Mouse (Mus musculus) heart, embryonic 15.5 days (tissue): ENCODE measurements around the gene Vmn1r44. TPM values are rescaled to one million over a fixed set of nuclear protein-coding genes. Genes with fewer than 3 reads are reported as not detected.
"Not testable (repeated sequence)": the region's sequence is repeated elsewhere in the genome, so short reads cannot be mapped to it uniquely, and the experiment has no call there.

Experiments
- ATAC-seq: fragments of 200-750 bp; cut with Nextera tagmentation; replicated peaks from 2 replicates; pipeline ENCODE4 v1.8.0; 2017; ENCODE audit warnings: low read depth, moderate TSS enrichment; ENCODE audit not compliant: insufficient number of reproducible peaks, insufficient read depth, low FRiP score
- H3K27ac ChIP-seq: fragments of 300-500 bp; sonication (generic); 2 replicates; pipeline ENCODE4 v1.5.1; 2015; ENCODE audit warnings: mild to moderate bottlenecking, inconsistent platforms
- H3K27me3 ChIP-seq: fragments of 300-500 bp; sonication (generic); 2 replicates; pipeline ENCODE4 v1.6.1; 2015; ENCODE audit warnings: inconsistent platforms
- H3K36me3 ChIP-seq: fragments of 300-500 bp; sonication (generic); 2 replicates; pipeline ENCODE4 v1.6.1; 2015; ENCODE audit warnings: mild to moderate bottlenecking, inconsistent platforms
- H3K4me1 ChIP-seq: fragments of 300-500 bp; sonication (generic); replicated peaks from 2 replicates; pipeline ENCODE4 v1.6.1; 2015; ENCODE audit warnings: inconsistent platforms
- H3K4me2 ChIP-seq: fragments of 300-500 bp; sonication (generic); 2 replicates; pipeline ENCODE4 v1.6.1; 2015; ENCODE audit warnings: inconsistent platforms, mild to moderate bottlenecking, moderate library complexity
- H3K4me3 ChIP-seq: fragments of 300-500 bp; sonication (generic); 2 replicates; pipeline ENCODE4 v1.5.1; 2015; ENCODE audit warnings: mild to moderate bottlenecking, inconsistent platforms
- H3K9ac ChIP-seq: fragments of 300-500 bp; sonication (generic); 2 replicates; pipeline ENCODE4 v1.6.1; 2015; ENCODE audit warnings: mild to moderate bottlenecking, inconsistent platforms
- H3K9me3 ChIP-seq: fragments of 300-500 bp; sonication (generic); replicated peaks from 2 replicates; pipeline ENCODE4 v1.6.1; 2016; ENCODE audit warnings: inconsistent platforms
- WGBS: fragments of 180-500 bp; shearing (Covaris S2); methylation state at CpG from one replicate; pipeline ENCODE4 v1.1.7; 2015; ENCODE audit warnings: mixed read lengths; 5-methylcytosine and 5-hydroxymethylcytosine counted together
- polyA plus RNA-seq: library from polyadenylated mRNA; unstranded; fragments of >200 nt; fragmentation: Nextera tagmentation; extraction: Ambion mirVana; gene quantifications from 2 replicates; pipeline ENCODE4 v1.2.1, GENCODE M21; 2015

Vmn1r44 gene
- not detected in 2 replicates for polyA plus RNA-seq

GRCm38 (mm10) chr6:89883360-89883759 lies at the start of gene Vmn1r44:
Vmn1r44 (plus strand) TSS chr6:89883660.
- H3K4me1 ChIP-seq: no peaks in the 10 kb centered on the region
- no peak for ATAC-seq
- 67% methylated on average over 1 of the region's 1 CpGs for WGBS
- H3K9ac ChIP-seq: no peak within 1 kb of the TSS
- H3K36me3 ChIP-seq: no peaks in the 10 kb centered on the region
- H3K4me3 ChIP-seq: no peak within 1 kb of the TSS
- H3K27ac ChIP-seq: no peak within 1 kb of the TSS
- no peaks in the 10 kb centered on the region for H3K27me3 ChIP-seq
- H3K4me2 ChIP-seq: no peak within 1 kb of the TSS
- no peaks in the 10 kb centered on the region for H3K9me3 ChIP-seq

GRCm38 (mm10) chr6:89857552-89857951 lies 25.9 kb upstream of the Vmn1r44 start:
- no peaks in the 10 kb centered on the region for H3K36me3 ChIP-seq
- H3K9ac ChIP-seq: no peak overlapping the region
- H3K4me1 ChIP-seq: no peaks in the 10 kb centered on the region
- 67% methylated on average over 3 of the region's 3 CpGs for WGBS
- no peak overlapping the region for H3K4me2 ChIP-seq
- no peak for ATAC-seq
- H3K27me3 ChIP-seq: no peaks in the 10 kb centered on the region
- peaks cover 3% of the 10 kb centered on the region; the same call in 1 of the 2 replicates for H3K9me3 ChIP-seq
- no peak overlapping the region for H3K27ac ChIP-seq
- no peak overlapping the region for H3K4me3 ChIP-seq

GRCm38 (mm10) chr6:89859839-89860238 lies 23.6 kb upstream of the Vmn1r44 start:
- Histone ChIP-seq H3K36me3 (no peaks in the 10 kb centered on the region), H3K9ac (no peak overlapping the region), H3K9me3 (peaks cover 3% of the 10 kb centered on the region; the same call in 1 of the 2 replicates), H3K4me3 (no peak overlapping the region), H3K27ac (no peak overlapping the region), H3K27me3 (no peaks in the 10 kb centered on the region), H3K4me2 (no peak overlapping the region), H3K4me1 (no peaks in the 10 kb centered on the region)
- ATAC-seq: no peak
- 79% methylated on average over 2 of the region's 2 CpGs for WGBS

GRCm38 (mm10) chr6:89863792-89864191 lies 19.7 kb upstream of the Vmn1r44 start:
- Histone ChIP-seq H3K4me1 (no peaks in the 10 kb centered on the region), H3K9me3 (peaks cover 6% of the 10 kb centered on the region; the same call in 1 of the 2 replicates), H3K27me3 (no peaks in the 10 kb centered on the region), H3K9ac (no peak overlapping the region), H3K4me2 (no peak overlapping the region), H3K36me3 (no peaks in the 10 kb centered on the region), H3K4me3 (no peak overlapping the region), H3K27ac (no peak overlapping the region)
- no peak for ATAC-seq
- 58% methylated on average over 4 of the region's 4 CpGs for WGBS

GRCm38 (mm10) chr6:89867276-89867675 lies 16.2 kb upstream of the Vmn1r44 start:
- Histone ChIP-seq H3K9ac (no peak overlapping the region), H3K4me1 (no peaks in the 10 kb centered on the region), H3K27me3 (no peaks in the 10 kb centered on the region), H3K27ac (no peak overlapping the region), H3K36me3 (no peaks in the 10 kb centered on the region), H3K4me3 (no peak overlapping the region), H3K4me2 (no peak overlapping the region), H3K9me3 (0 out of 2 replicates have a peak, but pooled peaks cover 3% of the 10 kb centered on the region)
- no peak for ATAC-seq
- 75% methylated on average over 2 of the region's 2 CpGs for WGBS

- Histone ChIP-seq H3K27me3 (no peaks in the 10 kb centered on the region), H3K27ac (no peak overlapping the region), H3K9me3 (peaks cover 3% of the 10 kb centered on the region; the same call in 1 of the 2 replicates), H3K4me1 (no peaks in the 10 kb centered on the region), H3K4me2 (no peak overlapping the region), H3K36me3 (no peaks in the 10 kb centered on the region), H3K4me3 (no peak overlapping the region), H3K9ac (no peak overlapping the region)
- ATAC-seq: no peak
- WGBS: 87% methylated on average over 2 of the region's 2 CpGs
Measured at GRCm38 (mm10) chr6:89867976-89868375, 15.5 kb upstream of the Vmn1r44 start.

GRCm38 (mm10) chr6:89876313-89876712 lies 7.1 kb upstream of the Vmn1r44 start, which contains the start of the genes Vmn1r42 and Vmn1r43:
Vmn1r42 (minus strand) TSS chr6:89876413.
Vmn1r43 (minus strand) TSS chr6:89876413.
- not testable (repeated sequence) for H3K9ac ChIP-seq, H3K36me3 ChIP-seq, H3K4me3 ChIP-seq, ATAC-seq, H3K27ac ChIP-seq, H3K9me3 ChIP-seq, H3K4me1 ChIP-seq, H3K27me3 ChIP-seq, H3K4me2 ChIP-seq
- 74% methylated on average over 3 of the region's 3 CpGs for WGBS

GRCm38 (mm10) chr6:89876963-89877362 lies 6.5 kb upstream of the Vmn1r44 start:
- Histone ChIP-seq H3K9me3 (no peaks in the 10 kb centered on the region; the same call in 1 of the 2 replicates), H3K27ac (no peak overlapping the region), H3K36me3 (no peaks in the 10 kb centered on the region), H3K27me3 (no peaks in the 10 kb centered on the region), H3K4me2 (no peak overlapping the region), H3K4me3 (no peak overlapping the region), H3K4me1 (no peaks in the 10 kb centered on the region), H3K9ac (no peak overlapping the region)
- 69% methylated on average over 2 of the region's 2 CpGs for WGBS
- ATAC-seq: no peak

- Histone ChIP-seq H3K4me3 (no peak overlapping the region), H3K4me2 (no peak overlapping the region), H3K4me1 (no peaks in the 10 kb centered on the region), H3K9me3 (no peaks in the 10 kb centered on the region), H3K27me3 (no peaks in the 10 kb centered on the region), H3K9ac (no peak overlapping the region), H3K27ac (no peak overlapping the region), H3K36me3 (no peaks in the 10 kb centered on the region)
- no peak for ATAC-seq
Measured at GRCm38 (mm10) chr6:89880867-89881266, 2.6 kb upstream of the Vmn1r44 start.

- Histone ChIP-seq H3K9me3 (no peaks in the 10 kb centered on the region), H3K36me3 (no peaks in the 10 kb centered on the region), H3K27me3 (no peaks in the 10 kb centered on the region), H3K4me3 (no peak overlapping the region), H3K9ac (no peak overlapping the region), H3K4me1 (no peaks in the 10 kb centered on the region), H3K27ac (no peak overlapping the region), H3K4me2 (no peak overlapping the region)
- whole genome bisulfite sequencing: 40% methylated on average over 2 of the region's 2 CpGs
- no peak for ATAC-seq
Measured at GRCm38 (mm10) chr6:89883812-89884211, 352 bp downstream of the Vmn1r44 start.

GRCm38 (mm10) chr6:89940498-89940897 lies 57.0 kb downstream of the Vmn1r44 start, which contains the start of gene Vmn1r45:
Vmn1r45 (minus strand) TSS chr6:89940598.
- not testable (repeated sequence) for H3K27ac ChIP-seq, H3K4me3 ChIP-seq, H3K4me1 ChIP-seq, H3K27me3 ChIP-seq, H3K9me3 ChIP-seq, ATAC-seq, H3K4me2 ChIP-seq, H3K9ac ChIP-seq, H3K36me3 ChIP-seq
- WGBS: 83% methylated on average over 2 of the region's 2 CpGs

- H3K36me3 ChIP-seq: no peaks in the 10 kb centered on the region
- H3K4me3 ChIP-seq: no peak overlapping the region
- no peaks in the 10 kb centered on the region for H3K27me3 ChIP-seq
- no peaks in the 10 kb centered on the region for H3K9me3 ChIP-seq
- WGBS: 72% methylated on average over 2 of the region's 2 CpGs
- H3K4me2 ChIP-seq: no peak overlapping the region
- no peak overlapping the region for H3K9ac ChIP-seq
- no peak for ATAC-seq
- H3K27ac ChIP-seq: no peak overlapping the region
- H3K4me1 ChIP-seq: no peaks in the 10 kb centered on the region
Measured at GRCm38 (mm10) chr6:89940926-89941325, 57.5 kb downstream of the Vmn1r44 start.
